Mouse (Mus musculus) kidney, adult 2 months (tissue): ENCODE results near the gene Zfp282. TPM values are rescaled to one million over a fixed set of nuclear protein-coding genes. Genes with fewer than 3 reads are reported as not detected.

ENCODE experiments used
- DNase-seq: peaks from one replicate; pipeline ENCODE4 v3.0.0; 2021
- H3K27ac ChIP-seq: fragments of 200-500 bp; 2 replicates; pipeline ENCODE4 v1.5.1; 2012; ENCODE audit warnings: low read depth, low read length, control low read depth, inconsistent platforms; ENCODE audit not compliant: insufficient read depth
- H3K27me3 ChIP-seq: fragments of 200-500 bp; replicated peaks from 2 replicates; pipeline ENCODE4 v1.6.1; 2012; ENCODE audit warnings: mild to moderate bottlenecking, moderate library complexity, low read length, inconsistent platforms; ENCODE audit not compliant: control insufficient read depth, insufficient read depth
- H3K36me3 ChIP-seq: fragments of 200-500 bp; 2 replicates; pipeline ENCODE4 v1.6.1; 2012; ENCODE audit warnings: mild to moderate bottlenecking, moderate library complexity, low read length, inconsistent platforms; ENCODE audit not compliant: control insufficient read depth, insufficient read depth
- H3K4me1 ChIP-seq: fragments of 200-500 bp; 2 replicates; pipeline ENCODE4 v1.6.1; 2011; ENCODE audit warnings: low read length; ENCODE audit not compliant: control insufficient read depth, insufficient read depth
- H3K4me3 ChIP-seq: fragments of 200-500 bp; 2 replicates; pipeline ENCODE4 v1.5.1; 2011; ENCODE audit warnings: mild to moderate bottlenecking, low read depth, low read length, control low read depth; ENCODE audit not compliant: insufficient read depth
- CTCF ChIP-seq: fragments of 200-500 bp; conservative IDR thresholded peaks from 2 replicates; pipeline ENCODE4 v1.5.1; 2011; ENCODE audit warnings: low read depth, mild to moderate bottlenecking, control low read depth, low read length, moderate library complexity, mixed read lengths; ENCODE audit not compliant: insufficient read depth, insufficient read length
- POLR2A ChIP-seq: fragments of 200-500 bp; IDR thresholded peaks from one replicate; pipeline ENCODE4 v1.6.1; 2011; ENCODE audit warnings: low read depth, low read length, control low read depth
- WGBS: fragments of 180-500 bp; shearing (Covaris S2); methylation state at CpG from one replicate; pipeline ENCODE4 v1.1.7; 2018; 5-methylcytosine and 5-hydroxymethylcytosine counted together
- polyA plus RNA-seq: library from polyadenylated mRNA; depleted of rRNA; stranded (reverse); fragments of >200 nt; gene quantifications from 2 replicates; pipeline ENCODE4 v1.2.3, GENCODE M21; 2012

The Zfp282 gene
- polyA plus RNA-seq, 1 experiment: 6.2 TPM

DNA sequence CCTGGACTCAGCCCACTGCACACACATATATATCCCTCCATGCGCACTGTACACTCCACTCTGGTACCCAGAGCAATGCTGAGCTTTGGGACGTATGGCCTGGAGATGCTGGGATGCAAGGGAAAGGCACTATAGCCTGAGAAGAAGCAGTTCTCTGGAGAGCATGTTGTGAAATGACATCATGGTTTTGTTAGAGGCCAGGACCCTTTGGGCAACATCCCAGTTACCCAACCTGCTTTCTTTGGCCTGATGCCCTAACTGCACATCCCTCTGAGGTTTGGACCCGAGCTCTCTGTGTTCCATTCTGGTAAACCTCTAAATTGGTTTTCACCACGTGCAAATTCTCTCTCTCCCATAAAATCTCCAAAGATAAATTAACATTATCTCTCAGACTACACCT, 26.6 kb downstream of the Zfp282 start:
- H3K4me3 ChIP-seq: no peak overlapping the region
- no peak for DNase-seq
- WGBS: 79% methylated on average over 4 of the region's 4 CpGs
- no peaks in the 10 kb centered on the region for H3K27me3 ChIP-seq
- H3K36me3 ChIP-seq: peaks cover 6% of the 10 kb centered on the region
- H3K4me1 ChIP-seq: no peaks in the 10 kb centered on the region
- H3K27ac ChIP-seq: no peak overlapping the region
- TF ChIP-seq CTCF (no peak), POLR2A (no peak)

DNA sequence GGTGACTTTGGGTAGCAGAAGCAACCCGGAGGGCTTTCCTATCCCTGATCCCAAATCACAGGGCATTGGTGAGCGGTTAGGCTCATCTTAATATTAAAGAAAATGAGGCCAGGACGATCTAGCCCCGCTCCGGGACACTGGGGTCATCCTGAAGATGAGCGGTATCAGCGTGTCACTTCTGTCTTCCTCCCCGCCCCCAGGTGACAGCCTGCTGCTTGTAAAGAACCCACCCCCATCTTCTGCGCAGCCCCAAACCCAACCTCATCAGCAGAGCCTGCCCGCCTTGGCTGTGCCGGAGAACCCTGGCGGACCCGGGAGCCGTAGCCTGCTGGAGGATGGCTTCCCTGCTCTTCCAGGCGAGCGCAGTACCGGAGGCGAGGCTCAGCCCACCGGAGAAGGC, 27.4 kb downstream of the Zfp282 start:
- TF ChIP-seq POLR2A (no peak), CTCF (no peak)
- DNase-seq: no peak
- Histone ChIP-seq H3K4me3 (no peak overlapping the region), H3K27me3 (no peaks in the 10 kb centered on the region), H3K4me1 (no peaks in the 10 kb centered on the region), H3K27ac (no peak overlapping the region), H3K36me3 (peaks cover 6% of the 10 kb centered on the region)
- WGBS: 83% methylated on average over 19 of the region's 19 CpGs

DNA sequence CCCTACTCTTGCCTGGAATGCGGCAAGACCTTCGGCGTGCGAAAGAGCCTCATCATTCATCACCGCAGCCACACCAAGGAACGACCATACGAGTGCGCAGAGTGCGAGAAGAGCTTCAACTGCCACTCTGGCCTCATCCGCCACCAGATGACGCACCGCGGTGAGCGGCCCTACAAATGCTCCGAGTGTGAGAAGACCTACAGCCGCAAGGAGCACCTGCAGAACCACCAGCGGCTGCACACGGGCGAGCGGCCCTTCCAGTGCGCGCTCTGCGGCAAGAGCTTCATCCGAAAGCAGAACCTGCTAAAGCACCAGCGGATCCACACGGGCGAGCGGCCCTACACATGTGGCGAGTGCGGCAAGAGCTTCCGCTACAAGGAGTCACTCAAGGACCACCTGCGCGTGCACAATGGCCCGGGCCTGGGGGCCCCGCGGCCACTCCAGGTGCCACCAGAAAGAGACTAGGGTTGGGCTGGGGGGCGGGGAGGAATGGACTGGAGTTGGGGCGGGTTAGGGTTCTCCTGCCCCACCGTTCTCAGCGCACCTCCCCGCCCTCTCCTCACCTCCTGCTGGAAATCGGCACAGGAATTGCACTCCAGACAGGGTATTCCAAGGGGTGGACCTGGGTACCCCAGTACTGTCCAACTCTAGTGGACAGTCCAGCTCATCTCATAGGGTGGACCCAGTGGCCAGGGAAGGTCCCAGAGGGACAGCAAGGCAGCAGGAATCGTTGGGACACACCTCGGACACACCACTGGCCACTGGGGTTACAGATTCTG, 28.1 kb downstream of the Zfp282 start:
- TF ChIP-seq CTCF: no peak
- no peak for TF ChIP-seq POLR2A
- 83% methylated on average over 44 of the region's 44 CpGs for WGBS

DNA sequence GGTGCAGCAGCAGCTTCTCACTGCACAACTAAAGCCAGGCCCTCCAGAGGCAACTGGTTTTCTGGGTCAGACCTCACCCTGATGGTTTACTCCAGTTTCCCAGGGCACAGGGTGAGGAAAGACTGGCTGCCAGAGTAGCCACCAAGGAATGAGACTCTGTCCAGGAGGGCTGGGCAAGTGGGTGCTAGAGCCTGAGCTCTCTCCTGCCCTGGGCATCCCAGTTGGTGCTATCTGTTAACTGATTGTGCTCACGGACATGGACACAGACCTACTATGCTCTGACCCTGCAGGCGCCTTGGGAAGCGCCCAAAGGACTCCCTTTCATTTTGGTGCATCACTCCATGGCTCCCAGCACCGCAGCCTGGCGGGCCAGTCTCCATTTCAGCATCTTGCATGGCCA, 29.3 kb downstream of the Zfp282 start:
- Histone ChIP-seq H3K4me3 (no peak overlapping the region), H3K36me3 (peaks cover 4% of the 10 kb centered on the region), H3K27me3 (no peaks in the 10 kb centered on the region), H3K4me1 (no peaks in the 10 kb centered on the region), H3K27ac (no peak overlapping the region)
- TF ChIP-seq CTCF: no peak
- TF ChIP-seq POLR2A: no peak
- WGBS: 97% methylated on average over 5 of the region's 5 CpGs
- DNase-seq: no peak

More for the DNA sequence above, 28.1 kb downstream of the Zfp282 start:
- H3K4me1 ChIP-seq: no peaks in the 10 kb centered on the region
- no peak for DNase-seq
- no peak overlapping the region for H3K4me3 ChIP-seq
- no peak overlapping the region for H3K27ac ChIP-seq
- no peaks in the 10 kb centered on the region for H3K27me3 ChIP-seq
- H3K36me3 ChIP-seq: peaks cover 6% of the 10 kb centered on the region

DNA sequence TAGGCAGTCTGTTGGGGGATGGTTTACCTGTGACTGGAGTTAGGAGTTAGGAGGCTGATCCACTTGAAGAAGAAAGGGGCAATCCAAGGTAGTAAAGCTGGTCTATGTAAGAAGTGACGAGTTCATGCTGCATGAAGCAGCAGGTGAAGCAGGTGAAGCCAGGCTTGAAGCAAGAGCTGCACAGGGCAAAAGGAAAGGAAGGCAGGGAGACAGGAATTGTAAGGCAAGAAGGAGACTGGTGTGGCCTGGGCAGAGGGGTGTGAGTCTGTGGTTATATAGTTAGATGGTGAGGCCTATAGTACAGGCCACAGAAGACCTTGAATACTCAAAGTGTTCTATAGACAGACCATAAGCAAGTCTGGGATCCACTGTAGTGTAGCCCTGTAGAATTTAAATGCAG, 32.0 kb downstream of the Zfp282 start:
- peaks cover 4% of the 10 kb centered on the region for H3K36me3 ChIP-seq
- H3K27me3 ChIP-seq: no peaks in the 10 kb centered on the region
- TF ChIP-seq POLR2A: no peak
- TF ChIP-seq CTCF: no peak
- no peak overlapping the region for H3K4me3 ChIP-seq
- H3K27ac ChIP-seq: no peak overlapping the region
- DNase-seq: no peak
- 82% methylated on average over 1 of the region's 1 CpGs for WGBS
- H3K4me1 ChIP-seq: no peaks in the 10 kb centered on the region

DNA sequence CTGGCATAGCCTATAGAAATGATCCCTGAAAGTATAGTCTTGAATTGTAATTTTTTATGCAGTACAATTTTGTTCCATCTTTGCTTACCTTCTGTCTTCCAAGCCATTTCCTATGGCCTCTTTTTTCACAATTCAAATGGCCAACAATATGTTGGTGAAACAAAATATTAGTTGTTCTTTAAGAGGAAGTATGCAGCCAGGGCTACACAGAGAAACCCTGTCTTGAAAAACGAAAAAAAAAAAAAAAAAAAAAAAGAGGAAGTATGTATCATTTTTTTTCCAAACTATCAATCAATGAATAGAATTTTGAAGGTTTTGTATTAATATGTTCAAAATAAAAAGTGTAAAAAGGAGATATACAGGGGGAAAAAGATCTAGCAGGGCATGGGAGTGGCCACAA, 34.6 kb downstream of the Zfp282 start:
- H3K27ac ChIP-seq: no peak overlapping the region
- TF ChIP-seq CTCF: no peak
- TF ChIP-seq POLR2A: no peak

DNA sequence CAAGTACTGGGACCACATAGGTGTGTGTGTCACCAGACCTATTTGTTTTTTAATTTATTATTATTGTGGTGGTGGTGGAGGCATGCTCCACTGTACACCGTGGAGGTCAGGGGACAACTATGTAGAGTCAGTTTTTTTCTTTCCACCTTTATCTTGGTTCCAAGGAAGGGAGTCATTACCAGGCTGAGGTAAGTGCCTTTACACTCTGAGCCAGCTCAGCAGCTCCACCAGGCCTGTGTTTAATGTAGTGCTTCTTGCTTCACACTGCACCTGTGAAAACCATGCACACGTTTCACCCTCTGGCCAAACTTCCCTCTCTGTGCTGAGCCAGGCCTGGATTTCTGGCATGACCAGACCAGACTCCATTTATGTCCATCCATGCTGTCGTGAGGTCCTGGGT, 36.0 kb downstream of the Zfp282 start:
- Histone ChIP-seq H3K36me3 (no peaks in the 10 kb centered on the region), H3K27ac (no peak overlapping the region), H3K4me1 (no peaks in the 10 kb centered on the region), H3K27me3 (no peaks in the 10 kb centered on the region), H3K4me3 (no peak overlapping the region)
- TF ChIP-seq CTCF: no peak
- TF ChIP-seq POLR2A: no peak
- no peak for DNase-seq
- 46% methylated on average over 3 of the region's 3 CpGs for WGBS

More for the DNA sequence above, 34.6 kb downstream of the Zfp282 start:
- Histone ChIP-seq H3K36me3 (no peaks in the 10 kb centered on the region), H3K4me3 (no peak overlapping the region), H3K27me3 (no peaks in the 10 kb centered on the region), H3K4me1 (no peaks in the 10 kb centered on the region)
- WGBS: 50% methylated on average over 1 of the region's 1 CpGs
- DNase-seq: no peak
